Mouse (Mus musculus) NIH3T3 (cell line): ENCODE data around the gene Tex11.
"Not testable (repeated sequence)": the region's sequence is repeated elsewhere in the genome, so short reads cannot be mapped to it uniquely, and the experiment has no call there.

Source experiments
- DNase-seq: peaks from one replicate; pipeline ENCODE4 v3.0.0-alpha.2; 2012; ENCODE audit warnings: low read depth

Gene Tex11

GRCm38 (mm10) chrX:101059541-101059940 is at the start of gene Tex11:
Tex11 (minus strand) TSS chrX:101059667.
- DNase-seq, result no peak

GRCm38 (mm10) chrX:101085920-101086319 is 26.5 kb upstream of the Tex11 start, which contains the start of gene Slc7a3:
Slc7a3 (minus strand) TSS chrX:101086020.
- DNase-seq, result no peak

DNA sequence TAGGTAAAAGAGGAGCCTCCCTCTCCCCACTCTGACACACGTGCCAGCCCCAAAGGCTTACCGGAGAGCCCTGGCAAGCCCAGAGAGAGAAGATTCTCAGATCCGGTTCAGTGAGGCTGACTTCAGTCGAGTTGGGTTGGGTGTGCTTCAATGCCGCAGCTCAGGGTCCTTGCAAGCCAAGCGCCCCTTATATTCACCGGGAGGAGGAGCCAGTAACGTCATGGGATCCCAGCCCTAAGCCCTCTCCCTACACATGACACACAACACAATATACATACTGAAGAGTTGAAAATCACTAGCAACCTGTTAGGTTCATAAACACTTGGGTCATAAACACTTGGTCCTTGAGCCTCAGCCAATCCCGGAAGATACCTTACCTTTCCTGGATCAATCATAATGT is 25.7 kb upstream of the Tex11 start:
- DNase-seq, result not testable (repeated sequence)

DNA sequence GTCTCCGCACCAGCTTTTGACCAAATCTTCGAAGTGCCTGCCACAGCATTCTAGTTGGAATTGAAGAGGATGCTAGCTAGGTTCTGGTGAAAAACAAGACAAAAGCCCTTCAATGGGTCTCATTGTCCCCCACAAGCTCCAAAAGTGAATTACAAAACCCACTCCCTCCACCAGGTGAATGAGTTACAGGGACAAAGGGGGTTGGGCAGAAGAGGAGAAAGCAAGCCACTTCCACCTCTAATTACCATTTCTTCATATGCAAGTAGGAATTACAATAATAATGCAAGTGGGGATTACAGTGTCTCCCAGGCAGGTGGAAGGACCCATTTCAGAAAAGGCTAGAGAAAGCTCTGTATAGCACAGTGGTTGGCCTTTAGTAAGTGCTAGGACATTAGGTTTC is 24.7 kb upstream of the Tex11 start:
- DNase-seq, result no peak

- DNase-seq, result peak; percentile 4
Observed at GRCm38 (mm10) chrX:101065245-101065644, 5.8 kb upstream of the Tex11 start.

- peak; percentile 64 for DNase-seq
Observed at GRCm38 (mm10) chrX:101063503-101063902, 4.0 kb upstream of the Tex11 start.

- peak; percentile 39 for DNase-seq
Observed at GRCm38 (mm10) chrX:100943640-100944039, 115.8 kb downstream of the Tex11 start.

DNA sequence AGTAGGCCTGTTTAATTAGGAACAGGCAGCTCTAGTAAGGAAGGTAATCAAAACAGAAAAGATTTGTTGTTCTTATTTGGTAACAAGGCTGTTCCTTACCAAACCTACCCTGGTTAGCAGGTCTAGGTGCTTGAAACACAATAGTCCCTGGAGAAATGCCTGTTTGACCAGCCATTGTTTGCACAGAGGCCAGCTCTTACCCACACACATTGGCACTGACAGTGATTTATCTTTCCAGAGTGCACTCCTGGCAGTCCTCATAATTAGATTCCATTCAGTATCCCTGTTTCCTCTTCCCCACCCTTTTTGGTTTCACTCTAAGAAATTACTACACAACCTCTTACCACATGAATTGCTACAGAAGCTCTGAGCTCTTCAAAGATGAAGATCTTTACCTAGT is 220.3 kb downstream of the Tex11 start:
- DNase-seq, result no peak

GRCm38 (mm10) chrX:100832806-100833205 is 226.7 kb downstream of the Tex11 start:
- DNase-seq, result no peak

DNA sequence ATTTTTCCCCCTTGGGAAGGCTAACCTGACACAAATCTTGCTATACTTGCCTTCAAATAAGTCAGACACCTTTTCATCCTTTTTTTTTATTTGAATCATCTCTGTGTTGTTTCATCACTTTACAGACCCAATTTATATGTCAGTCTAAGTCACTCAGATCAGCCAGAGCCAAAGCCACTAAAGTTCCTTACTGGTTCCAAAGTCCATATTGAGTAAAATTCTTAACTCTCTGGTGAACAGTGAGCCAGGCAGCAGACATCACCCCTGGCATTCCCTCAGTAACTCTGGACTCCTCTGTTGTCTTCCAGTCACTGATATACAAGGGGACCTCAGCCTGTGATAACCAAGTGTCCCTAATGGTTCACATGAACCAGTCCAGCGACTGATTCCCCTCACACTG is 233.9 kb downstream of the Tex11 start:
- DNase-seq, result no peak

DNA sequence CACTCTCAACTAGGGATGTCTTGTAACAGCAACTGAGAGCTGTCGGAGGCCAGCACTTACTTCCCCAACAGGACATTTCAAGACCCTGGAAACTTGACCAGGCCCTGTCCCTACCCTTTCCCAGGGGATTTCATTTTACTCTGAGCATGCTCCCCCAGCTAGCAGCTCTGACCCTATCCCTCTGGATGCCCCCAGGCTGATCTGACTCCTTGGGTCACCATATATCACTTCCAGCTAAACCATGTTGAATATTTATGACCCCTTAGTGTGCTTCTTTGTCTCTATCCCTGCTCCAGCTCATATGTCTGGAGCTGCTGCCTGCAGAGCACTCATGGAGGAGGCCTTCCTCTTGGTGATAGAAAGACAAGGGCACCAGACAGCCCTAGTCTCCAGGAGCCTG is 238.3 kb downstream of the Tex11 start:
- no peak for DNase-seq

GRCm38 (mm10) chrX:100818681-100819080 is 240.8 kb downstream of the Tex11 start:
- DNase-seq, result no peak

DNA sequence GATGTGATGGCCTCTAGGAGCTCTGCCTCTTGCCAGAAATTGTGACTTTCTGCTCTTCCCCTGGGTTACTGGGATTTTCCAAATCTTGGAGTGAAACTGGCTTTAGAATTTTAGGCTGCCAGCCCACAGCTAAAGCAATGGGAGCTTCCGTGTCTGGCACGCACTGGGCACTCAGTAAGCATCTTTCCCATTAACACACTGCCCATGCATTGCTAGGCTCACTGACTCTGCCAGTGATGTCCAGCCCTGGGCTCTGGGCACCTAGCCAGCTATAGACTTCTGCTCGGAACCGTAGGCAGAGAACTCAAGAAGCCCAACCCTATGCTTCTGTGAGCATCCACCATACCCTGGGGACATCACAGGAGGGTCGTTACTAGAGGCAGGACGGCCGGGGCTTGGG is 243.7 kb downstream of the Tex11 start:
- DNase-seq, result peak; percentile 2

DNA sequence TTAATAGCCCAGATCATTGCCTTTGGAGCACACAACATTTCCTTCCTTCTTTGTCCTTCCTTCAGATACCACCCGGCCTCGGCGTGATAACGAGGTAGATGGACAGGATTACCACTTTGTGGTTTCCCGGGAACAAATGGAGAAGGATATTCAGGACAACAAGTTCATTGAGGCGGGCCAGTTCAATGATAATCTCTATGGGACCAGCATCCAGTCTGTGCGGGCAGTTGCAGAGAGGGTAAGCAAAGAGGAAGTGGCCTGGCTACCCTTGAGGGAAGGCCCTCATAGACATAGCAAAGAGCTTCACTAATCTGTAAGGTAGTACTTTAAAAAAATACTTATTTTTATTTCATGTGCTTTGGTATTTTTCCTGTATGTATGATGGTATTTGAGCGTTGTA is 245.3 kb downstream of the Tex11 start:
- no peak for DNase-seq

DNA sequence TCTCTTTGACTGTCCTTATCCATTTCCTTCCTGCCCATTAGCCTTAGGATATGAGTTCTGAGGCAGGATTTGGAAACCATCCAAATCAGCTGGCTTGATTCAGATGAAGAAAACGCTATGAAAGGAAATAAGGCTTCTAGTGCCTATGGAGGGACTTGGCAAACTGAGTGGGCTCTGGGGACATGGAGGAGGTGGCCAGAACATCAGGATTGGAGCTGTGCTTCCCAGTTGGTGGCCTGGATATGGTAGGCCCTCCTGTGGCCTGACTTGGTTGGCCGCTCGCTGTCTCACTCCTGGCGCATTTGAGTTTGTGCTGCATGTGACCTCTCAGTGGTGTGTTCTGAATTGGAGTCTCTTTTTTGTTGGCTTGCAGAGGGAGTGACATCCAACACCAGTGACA is 248.3 kb downstream of the Tex11 start:
- DNase-seq, result no peak

- DNase-seq, result no peak
Observed at GRCm38 (mm10) chrX:100802034-100802433, 257.4 kb downstream of the Tex11 start.

DNA sequence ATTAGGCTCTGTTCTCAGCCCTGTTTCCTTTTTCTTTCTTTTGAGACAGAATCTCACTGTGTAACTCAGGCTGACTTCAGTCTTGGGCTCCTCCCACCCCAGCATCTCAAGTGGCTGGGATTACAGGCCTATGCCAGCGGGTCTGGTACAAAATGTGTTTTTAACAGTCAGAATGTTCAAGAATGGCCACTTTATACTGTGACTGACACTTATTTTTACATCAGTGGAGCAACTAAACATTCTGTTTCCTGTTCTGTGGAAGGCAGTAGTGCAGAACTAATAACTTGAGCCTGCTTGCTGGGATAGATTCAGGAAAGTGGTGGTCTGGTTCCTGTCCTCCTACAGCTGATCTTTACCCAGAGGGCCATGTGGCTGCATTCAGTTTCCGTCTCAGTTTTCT is 258.8 kb downstream of the Tex11 start:
- no peak for DNase-seq

- no peak for DNase-seq
Observed at GRCm38 (mm10) chrX:100797851-100798527, 261.5 kb downstream of the Tex11 start.

GRCm38 (mm10) chrX:100797370-100797769 is 262.1 kb downstream of the Tex11 start:
- DNase-seq, result no peak

GRCm38 (mm10) chrX:100796741-100797090 is 262.8 kb downstream of the Tex11 start:
- DNase-seq, result no peak

- DNase-seq, result no peak
Observed at GRCm38 (mm10) chrX:100796041-100796740, 263.3 kb downstream of the Tex11 start.

GRCm38 (mm10) chrX:100789322-100789721 is 270.1 kb downstream of the Tex11 start:
- no peak for DNase-seq
